Mouse (Mus musculus): ENCODE measurements at regions not wholly inside any gene's neighbourhood (a gene's known extent, or its start where the extent isn't known, plus 50 kb on each side); places are given as distances from the start of the nearest gene placed in this dataset.

DNA sequence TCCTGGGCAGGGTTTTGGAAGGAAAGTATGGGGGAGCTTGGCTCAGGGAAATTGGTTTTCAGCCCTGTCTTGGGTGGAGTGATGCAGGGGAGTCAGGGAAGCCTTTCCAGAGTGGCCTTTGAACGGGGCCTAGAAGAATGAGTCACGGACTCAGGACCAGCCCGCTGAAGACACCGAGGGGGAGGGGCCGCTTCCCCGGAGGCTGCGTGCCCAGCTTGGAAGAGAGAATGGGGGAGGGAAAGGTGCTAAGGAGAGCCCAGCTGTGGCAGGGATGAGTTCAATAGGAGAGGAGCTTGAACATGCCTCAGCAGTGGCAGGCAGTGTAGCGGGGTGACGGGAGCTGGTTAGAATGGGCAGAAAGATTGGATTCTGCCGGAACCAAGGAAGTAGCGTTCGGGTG is 337.8 kb downstream of the Zfp706 start:
- no peak for DNase-seq (ENCODE audit: low spot score in 2 of 2)

DNA sequence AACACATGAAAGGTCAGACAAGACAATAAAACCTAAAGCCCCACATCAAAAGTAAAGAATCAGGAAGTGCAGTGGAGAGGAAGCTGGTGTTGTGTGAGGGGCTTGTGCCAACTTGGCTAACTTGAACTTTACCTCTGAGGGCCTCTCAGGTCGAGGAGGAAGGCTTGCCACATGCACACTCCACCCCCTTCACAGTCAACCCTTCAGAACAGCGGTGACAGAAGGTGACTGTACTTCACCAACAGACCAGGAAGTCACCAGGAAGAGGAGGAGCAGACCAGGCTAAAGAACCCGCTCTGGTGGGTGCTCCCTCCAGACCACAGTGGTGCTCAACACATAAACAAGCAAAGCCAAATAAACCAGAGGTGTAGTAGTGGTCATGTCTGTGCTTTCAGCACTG is 341.0 kb downstream of the Zfp706 start:
- DNase-seq (ENCODE audit: low spot score in 2 of 2), result no peak

DNA sequence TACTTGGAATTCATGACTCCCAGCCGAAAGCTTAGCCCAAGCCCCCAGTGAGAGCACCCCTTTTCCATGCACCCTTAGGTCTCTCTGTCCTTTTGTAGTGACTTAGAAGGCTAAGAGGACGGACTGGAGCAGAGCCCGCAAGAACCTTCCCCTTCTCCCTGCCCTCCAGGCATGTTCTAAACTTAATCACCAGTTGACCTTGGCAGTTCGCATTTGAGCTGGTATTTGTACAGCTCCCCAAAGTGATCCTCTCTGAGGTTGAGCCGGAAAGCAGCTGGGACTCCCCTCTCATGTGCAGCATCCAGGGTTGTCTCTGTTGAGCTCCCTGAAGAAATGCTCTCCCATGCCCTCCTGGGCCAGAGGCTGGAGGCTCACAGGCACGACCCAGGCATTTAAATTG is 343.2 kb downstream of the Zfp706 start:
- DNase-seq (ENCODE audit: low spot score in 2 of 2), result no peak

DNA sequence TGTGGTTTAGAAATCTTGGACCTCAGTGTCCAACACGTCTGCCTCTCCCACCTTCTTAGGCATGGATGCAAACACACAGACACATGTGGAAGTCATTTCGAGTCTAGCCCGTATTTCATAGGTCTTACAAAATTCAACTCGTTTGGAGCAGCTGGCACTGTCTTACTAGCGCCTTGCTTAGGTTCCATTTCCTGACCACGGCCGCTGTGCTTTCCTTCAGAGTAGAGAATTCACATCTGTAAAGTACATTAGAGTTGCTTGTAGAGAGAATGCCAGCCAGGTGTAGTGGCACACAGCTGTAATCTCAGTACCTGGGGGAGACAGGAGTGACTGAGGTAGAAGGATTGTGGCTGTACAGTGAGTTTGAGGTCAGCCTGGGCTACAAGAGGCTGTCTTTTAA is 346.6 kb downstream of the Zfp706 start:
- no peak for DNase-seq (ENCODE audit: low spot score in 2 of 2)
